Mouse (Mus musculus) neural tube, embryonic 14.5 days (tissue): ENCODE measurements around the gene Scp2. TPM values are rescaled to one million over a fixed set of nuclear protein-coding genes. Genes with fewer than 3 reads are reported as not detected.

Source experiments
- ATAC-seq: fragments of 200-750 bp; cut with Nextera tagmentation; 2 replicates; pipeline ENCODE4 v1.8.0; 2017; ENCODE audit warnings: low read depth, mild to moderate bottlenecking, moderate TSS enrichment, moderate library complexity
- H3K27ac ChIP-seq: fragments of 300-500 bp; sonication (generic); 2 replicates; pipeline ENCODE4 v1.5.1; 2014; ENCODE audit warnings: low read depth, mild to moderate bottlenecking, control low read depth, low read length, moderate library complexity, mixed read lengths
- H3K27me3 ChIP-seq: fragments of 300-500 bp; sonication (generic); 2 replicates; pipeline ENCODE4 v1.6.1; 2014; ENCODE audit warnings: low read length; ENCODE audit not compliant: control insufficient read depth, insufficient read depth
- H3K36me3 ChIP-seq: fragments of 300-500 bp; sonication (generic); 2 replicates; pipeline ENCODE4 v1.6.1; 2014; ENCODE audit warnings: low read length, mixed read lengths; ENCODE audit not compliant: control insufficient read depth, insufficient read depth
- H3K4me1 ChIP-seq: fragments of 300-500 bp; sonication (generic); 2 replicates; pipeline ENCODE4 v1.6.1; 2014; ENCODE audit warnings: low read length; ENCODE audit not compliant: control insufficient read depth, insufficient read depth
- H3K4me2 ChIP-seq: fragments of 300-500 bp; sonication (generic); 2 replicates; pipeline ENCODE4 v1.6.1; 2014; ENCODE audit warnings: mild to moderate bottlenecking, low read depth, low read length, control low read depth
- H3K4me3 ChIP-seq: fragments of 300-500 bp; sonication (generic); 2 replicates; pipeline ENCODE4 v1.5.1; 2014; ENCODE audit warnings: low read depth, low read length, control low read depth, mixed read lengths
- H3K9ac ChIP-seq: fragments of 300-500 bp; sonication (generic); replicated peaks from 2 replicates; pipeline ENCODE4 v1.6.1; 2014; ENCODE audit warnings: low read depth, mild to moderate bottlenecking, control low read depth, low read length, mixed read lengths
- H3K9me3 ChIP-seq: fragments of 300-500 bp; sonication (generic); 2 replicates; pipeline ENCODE4 v1.6.1; 2016; ENCODE audit warnings: low read length; ENCODE audit not compliant: control insufficient read depth
- WGBS: fragments of 180-500 bp; shearing (Covaris S2); extraction: QIAGEN DNeasy Blood & Tissue Kit; methylation state at CpG from one replicate; pipeline ENCODE4 v1.1.7; 2014; 5-methylcytosine and 5-hydroxymethylcytosine counted together
- polyA plus RNA-seq: library from polyadenylated mRNA; unstranded; fragments of >200 nt; fragmentation: Nextera tagmentation; extraction: Ambion mirVana; gene quantifications from 2 replicates; pipeline ENCODE4 v1.2.1, GENCODE M21; 2014

The Scp2 gene
- polyA plus RNA-seq, 1 experiment from 2014 or later = 238 TPM

- Histone ChIP-seq H3K9ac (no peak overlapping the region), H3K4me2 (no peak overlapping the region), H3K9me3 (no peaks in the 10 kb centered on the region; the same call in 1 of the 2 replicates), H3K27ac (no peak overlapping the region), H3K27me3 (no peaks in the 10 kb centered on the region), H3K4me1 (no peaks in the 10 kb centered on the region), H3K36me3 (peaks cover 15% of the 10 kb centered on the region; the same call in 1 of the 2 replicates), H3K4me3 (no peak overlapping the region)
- WGBS = 72% methylated on average over 4 of the region's 4 CpGs
- no peak for ATAC-seq
Measured at GRCm38 (mm10) chr4:108060774-108061173, 84.0 kb downstream of the Scp2 start.

GRCm38 (mm10) chr4:108059601-108060379 is 85.0 kb downstream of the Scp2 start:
- Histone ChIP-seq H3K4me2 (no peak overlapping the region), H3K36me3 (peaks cover 15% of the 10 kb centered on the region; the same call in 1 of the 2 replicates), H3K27ac (no peak overlapping the region), H3K4me1 (no peaks in the 10 kb centered on the region), H3K27me3 (no peaks in the 10 kb centered on the region), H3K9me3 (no peaks in the 10 kb centered on the region; the same call in 1 of the 2 replicates), H3K9ac (no peak overlapping the region), H3K4me3 (no peak overlapping the region)
- no peak for ATAC-seq
- 41% methylated on average over 19 of the region's 19 CpGs for WGBS

GRCm38 (mm10) chr4:108058166-108058565 is 86.6 kb downstream of the Scp2 start:
- Histone ChIP-seq H3K4me1 (no peaks in the 10 kb centered on the region), H3K9ac (no peak overlapping the region), H3K4me3 (no peak overlapping the region), H3K27me3 (no peaks in the 10 kb centered on the region), H3K9me3 (no peaks in the 10 kb centered on the region; the same call in 1 of the 2 replicates), H3K4me2 (no peak overlapping the region), H3K27ac (no peak overlapping the region), H3K36me3 (peaks cover 10% of the 10 kb centered on the region; the same call in 1 of the 2 replicates)
- WGBS = 90% methylated on average over 10 of the region's 10 CpGs
- ATAC-seq = no peak

GRCm38 (mm10) chr4:108057247-108057646 is 87.6 kb downstream of the Scp2 start:
- Histone ChIP-seq H3K4me3 (no peak overlapping the region), H3K9ac (no peak overlapping the region), H3K4me1 (no peaks in the 10 kb centered on the region), H3K9me3 (no peaks in the 10 kb centered on the region), H3K27me3 (no peaks in the 10 kb centered on the region), H3K4me2 (no peak overlapping the region), H3K36me3 (peaks cover 9% of the 10 kb centered on the region), H3K27ac (no peak overlapping the region)
- no peak for ATAC-seq
- WGBS = 95% methylated on average over 2 of the region's 2 CpGs

GRCm38 (mm10) chr4:108055873-108056272 is 88.9 kb downstream of the Scp2 start:
- no peaks in the 10 kb centered on the region for H3K4me1 ChIP-seq
- H3K9ac ChIP-seq = no peak overlapping the region
- H3K27me3 ChIP-seq = no peaks in the 10 kb centered on the region
- H3K9me3 ChIP-seq = no peaks in the 10 kb centered on the region
- no peak for ATAC-seq
- peaks cover 14% of the 10 kb centered on the region for H3K36me3 ChIP-seq
- no peak overlapping the region for H3K27ac ChIP-seq
- no peak overlapping the region for H3K4me2 ChIP-seq
- 93% methylated on average over 10 of the region's 10 CpGs for WGBS
- H3K4me3 ChIP-seq = no peak overlapping the region

- H3K9me3 ChIP-seq = no peaks in the 10 kb centered on the region
- WGBS = 90% methylated on average over 8 of the region's 8 CpGs
- H3K4me3 ChIP-seq = no peak overlapping the region
- H3K4me2 ChIP-seq = no peak overlapping the region
- no peaks in the 10 kb centered on the region for H3K27me3 ChIP-seq
- H3K9ac ChIP-seq = no peak overlapping the region
- ATAC-seq = no peak
- H3K4me1 ChIP-seq = no peaks in the 10 kb centered on the region
- peaks cover 11% of the 10 kb centered on the region for H3K36me3 ChIP-seq
- no peak overlapping the region for H3K27ac ChIP-seq
Measured at GRCm38 (mm10) chr4:108052673-108053072, 92.1 kb downstream of the Scp2 start.

- no peak overlapping the region for H3K9ac ChIP-seq
- no peaks in the 10 kb centered on the region for H3K9me3 ChIP-seq
- ATAC-seq = no peak
- no peaks in the 10 kb centered on the region for H3K27me3 ChIP-seq
- H3K36me3 ChIP-seq = peaks cover 15% of the 10 kb centered on the region
- H3K27ac ChIP-seq = no peak overlapping the region
- H3K4me1 ChIP-seq = no peaks in the 10 kb centered on the region
- H3K4me2 ChIP-seq = no peak overlapping the region
- H3K4me3 ChIP-seq = no peak overlapping the region
- 84% methylated on average over 10 of the region's 10 CpGs for WGBS
Measured at GRCm38 (mm10) chr4:108051687-108052274, 93.0 kb downstream of the Scp2 start.

- no peaks in the 10 kb centered on the region for H3K9me3 ChIP-seq
- H3K4me2 ChIP-seq = no peak overlapping the region
- H3K27me3 ChIP-seq = no peaks in the 10 kb centered on the region
- H3K9ac ChIP-seq = no peak overlapping the region
- H3K27ac ChIP-seq = no peak overlapping the region
- WGBS = 87% methylated on average over 8 of the region's 8 CpGs
- H3K36me3 ChIP-seq = peaks cover 10% of the 10 kb centered on the region; the same call in 1 of the 2 replicates
- H3K4me1 ChIP-seq = no peaks in the 10 kb centered on the region
- ATAC-seq = no peak
- H3K4me3 ChIP-seq = no peak overlapping the region
Measured at GRCm38 (mm10) chr4:108046136-108046535, 98.7 kb downstream of the Scp2 start.
